Mouse (Mus musculus): Measurements from ENCODE around the gene Zc3h14. TPM values are rescaled to one million over a fixed set of nuclear protein-coding genes. Genes with fewer than 3 reads are reported as not detected.

Gene Zc3h14
- polyA plus RNA-seq, 1 experiment from 2014 or later = 85.7 TPM

DNA sequence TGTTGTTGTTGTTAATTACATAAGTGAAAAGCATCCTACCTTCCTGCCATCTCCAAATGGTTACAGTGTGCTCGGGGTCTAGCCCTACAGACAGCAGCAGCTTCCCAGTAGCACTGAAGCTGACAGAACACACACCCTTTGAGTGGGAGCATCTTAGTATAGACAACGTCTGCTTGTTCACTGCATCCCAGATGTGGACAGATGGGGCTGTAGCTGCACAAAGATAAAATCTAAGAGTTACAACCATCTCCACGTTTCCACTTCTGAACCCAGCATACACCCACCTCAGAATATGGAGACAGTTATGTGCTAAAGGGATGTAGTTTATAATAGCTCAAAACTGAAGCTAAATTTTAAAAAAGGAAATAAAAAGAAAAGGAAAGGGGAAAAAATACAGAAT is 55.5 kb downstream of the Zc3h14 start:
- Histone ChIP-seq H3K4me1 (replicated peaks) (no peaks in the 10 kb centered on the region), H3K4me3 (no peak overlapping the region), H3K27ac (no peak overlapping the region), H3K4me2 (no peak overlapping the region), H3K36me3 (peaks cover 2% of the 10 kb centered on the region; the same call in 1 of the 2 replicates), H3K9ac (no peak overlapping the region), H3K27me3 (no peaks in the 10 kb centered on the region), H3K9me3 (replicated peaks) (no peaks in the 10 kb centered on the region)
- 73% methylated on average over 3 of the region's 3 CpGs for WGBS
- ATAC-seq (replicated peaks; ENCODE audit: insufficient number of reproducible peaks, insufficient read depth, low FRiP score, low read depth) = no peak

DNA sequence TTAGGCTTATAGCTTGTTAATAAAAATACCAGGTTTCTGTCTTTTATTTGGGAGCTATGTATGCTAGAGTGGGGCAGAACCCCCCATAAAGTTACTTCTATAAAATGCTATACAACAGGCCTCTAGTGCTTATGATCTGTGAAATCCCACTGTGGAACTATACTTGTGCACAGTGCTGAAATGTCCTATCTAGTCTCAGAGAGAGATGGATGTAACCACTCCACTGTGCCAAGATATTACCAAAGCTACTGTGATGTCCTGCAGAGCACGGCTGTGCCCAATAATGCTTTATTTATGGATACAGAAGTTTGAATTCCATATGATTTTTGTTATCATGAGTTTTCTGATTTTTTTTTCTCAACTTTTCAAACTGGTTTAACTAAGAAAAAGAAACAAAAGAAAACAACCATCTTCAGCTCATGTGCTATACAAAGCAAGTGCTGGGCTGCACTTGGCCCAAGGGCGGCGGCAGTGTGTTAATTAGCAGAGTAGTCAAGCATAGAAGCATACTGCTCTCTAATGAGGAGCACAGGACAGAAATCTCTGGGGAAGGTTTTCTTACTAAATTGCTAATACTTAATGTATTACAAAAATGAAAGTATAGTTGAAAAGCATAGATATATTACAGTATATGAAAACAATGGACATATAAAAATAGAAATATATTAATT is 57.4 kb downstream of the Zc3h14 start:
- no peak overlapping the region for H3K9ac ChIP-seq
- H3K27me3 ChIP-seq = no peaks in the 10 kb centered on the region
- no peaks in the 10 kb centered on the region for H3K4me1 ChIP-seq (replicated peaks)
- H3K27ac ChIP-seq = no peak overlapping the region
- H3K4me3 ChIP-seq = no peak overlapping the region
- no peaks in the 10 kb centered on the region for H3K9me3 ChIP-seq (replicated peaks)
- no peak overlapping the region for H3K4me2 ChIP-seq
- no peaks in the 10 kb centered on the region; the same call in 1 of the 2 replicates for H3K36me3 ChIP-seq
- WGBS = 84% methylated on average over 3 of the region's 3 CpGs
- no peak for ATAC-seq (replicated peaks; ENCODE audit: insufficient number of reproducible peaks, insufficient read depth, low FRiP score, low read depth)

DNA sequence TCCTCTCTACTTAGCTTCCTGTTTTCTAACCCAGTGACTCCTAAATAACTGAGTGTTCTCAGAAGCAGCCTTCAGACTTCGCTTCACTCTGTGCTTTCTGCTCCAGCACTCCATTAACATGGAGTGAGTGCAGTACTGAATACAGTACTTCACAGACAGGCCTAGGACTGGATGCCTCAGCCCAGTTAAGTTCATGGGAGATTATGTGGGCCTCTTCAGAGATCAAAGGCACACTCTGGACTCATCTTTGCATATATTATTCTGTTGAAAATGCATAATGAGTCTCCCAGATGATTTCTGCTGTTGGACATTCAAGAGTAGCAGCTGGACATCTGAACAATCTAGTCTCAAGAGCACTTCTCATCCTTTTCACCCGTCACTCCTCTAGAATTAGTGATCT is 74.0 kb downstream of the Zc3h14 start:
- Histone ChIP-seq H3K36me3 (peaks cover 5% of the 10 kb centered on the region; the same call in 1 of the 2 replicates), H3K9ac (no peak overlapping the region), H3K4me3 (no peak overlapping the region), H3K27me3 (no peaks in the 10 kb centered on the region), H3K4me1 (replicated peaks) (no peaks in the 10 kb centered on the region), H3K27ac (no peak overlapping the region), H3K4me2 (no peak overlapping the region), H3K9me3 (replicated peaks) (no peaks in the 10 kb centered on the region)
- ATAC-seq (replicated peaks; ENCODE audit: insufficient number of reproducible peaks, insufficient read depth, low FRiP score, low read depth) = no peak
- 89% methylated on average over 2 of the region's 2 CpGs for WGBS

DNA sequence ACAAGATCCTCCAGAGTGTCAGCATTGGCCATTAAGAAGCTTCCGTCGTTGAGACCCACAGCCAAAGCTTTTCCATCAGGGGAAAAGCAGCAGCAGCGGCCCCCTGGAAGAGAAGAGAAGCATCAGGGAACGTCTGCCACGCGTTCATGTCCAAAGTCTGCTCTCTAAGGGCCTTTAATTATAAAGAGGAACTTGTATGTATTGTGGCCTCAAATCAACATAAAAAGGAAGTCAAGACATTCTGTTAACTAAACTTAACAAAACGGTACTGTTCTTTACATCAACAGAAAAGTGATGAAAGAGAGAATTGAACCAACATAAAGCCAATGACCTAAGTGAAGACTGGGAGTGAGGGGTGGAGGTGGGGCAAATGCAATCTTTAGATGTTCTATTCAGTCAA is 84.4 kb downstream of the Zc3h14 start:
- no peak for ATAC-seq (replicated peaks; ENCODE audit: insufficient number of reproducible peaks, insufficient read depth, low FRiP score, low read depth)
- 76% methylated on average over 7 of the region's 7 CpGs for WGBS

DNA sequence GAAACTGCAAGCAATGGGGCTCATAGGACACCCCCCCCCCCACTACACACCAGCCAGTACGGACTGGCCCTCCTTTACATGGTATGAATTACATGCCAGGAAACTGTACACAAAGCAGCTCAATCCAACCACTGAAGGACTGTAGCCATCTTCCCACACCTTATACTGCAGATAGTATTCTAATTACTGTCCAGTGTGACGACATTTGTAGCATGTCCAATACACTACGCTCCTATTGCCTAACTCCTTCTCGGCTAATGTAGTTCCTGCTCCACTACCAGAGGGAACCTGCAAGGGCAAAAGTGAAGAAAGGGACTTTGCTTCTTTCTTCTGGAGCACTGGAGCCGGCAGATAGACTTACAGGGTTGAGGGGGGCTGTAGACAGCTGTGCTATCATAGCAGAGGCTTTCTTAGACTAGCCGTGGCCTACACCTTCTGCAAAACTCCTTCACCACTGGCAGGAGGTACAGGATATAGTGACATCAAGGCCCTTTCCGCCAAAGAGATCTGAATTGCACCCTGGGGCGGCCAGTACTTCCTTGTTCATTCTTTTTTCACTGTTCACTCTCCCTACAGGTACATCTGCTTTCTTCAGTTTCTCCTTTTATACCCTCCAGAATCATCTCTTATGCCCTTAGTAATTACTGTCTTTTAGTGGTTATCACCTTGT is 86.3 kb downstream of the Zc3h14 start:
- Histone ChIP-seq H3K9ac (no peak overlapping the region), H3K4me3 (no peak overlapping the region), H3K27ac (no peak overlapping the region), H3K9me3 (replicated peaks) (no peaks in the 10 kb centered on the region), H3K36me3 (peaks cover 5% of the 10 kb centered on the region; the same call in 1 of the 2 replicates), H3K4me2 (no peak overlapping the region), H3K27me3 (no peaks in the 10 kb centered on the region), H3K4me1 (replicated peaks) (0 out of 2 replicates have a peak, but pooled peaks cover 2% of the 10 kb centered on the region)
- ATAC-seq (replicated peaks; ENCODE audit: insufficient number of reproducible peaks, insufficient read depth, low FRiP score, low read depth) = no peak
- WGBS = 78% methylated on average over 8 of the region's 8 CpGs

More for the DNA sequence above, 84.4 kb downstream of the Zc3h14 start:
- Histone ChIP-seq H3K9me3 (replicated peaks) (no peaks in the 10 kb centered on the region), H3K4me1 (replicated peaks) (0 out of 2 replicates have a peak, but pooled peaks cover 2% of the 10 kb centered on the region), H3K27me3 (no peaks in the 10 kb centered on the region), H3K27ac (no peak overlapping the region), H3K9ac (no peak overlapping the region), H3K4me2 (no peak overlapping the region), H3K4me3 (no peak overlapping the region), H3K36me3 (peaks cover 5% of the 10 kb centered on the region; the same call in 1 of the 2 replicates)

DNA sequence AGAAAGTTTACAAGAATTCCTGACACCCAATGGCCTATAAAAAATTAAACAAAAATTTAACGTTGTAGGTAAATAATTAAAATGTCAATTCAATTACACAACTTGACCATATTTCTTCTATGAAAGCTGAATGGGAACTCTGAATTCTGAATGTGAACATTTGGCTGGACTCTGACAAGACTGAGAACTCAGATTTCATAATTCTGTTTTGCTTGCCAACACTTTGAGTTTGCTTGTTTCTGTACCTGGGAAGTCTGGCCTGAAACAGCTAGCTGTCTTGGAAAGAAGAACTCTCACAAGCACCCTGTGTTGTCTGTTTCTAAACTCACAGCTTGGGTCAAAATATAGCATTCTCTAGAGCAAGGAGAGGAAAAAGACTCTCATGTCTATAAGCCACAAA is 87.1 kb downstream of the Zc3h14 start:
- ATAC-seq (replicated peaks; ENCODE audit: insufficient number of reproducible peaks, insufficient read depth, low FRiP score, low read depth) = no peak
- Histone ChIP-seq H3K27me3 (no peaks in the 10 kb centered on the region), H3K9me3 (replicated peaks) (no peaks in the 10 kb centered on the region), H3K9ac (no peak overlapping the region), H3K4me1 (replicated peaks) (0 out of 2 replicates have a peak, but pooled peaks cover 2% of the 10 kb centered on the region), H3K27ac (no peak overlapping the region), H3K4me3 (no peak overlapping the region), H3K36me3 (peaks cover 5% of the 10 kb centered on the region; the same call in 1 of the 2 replicates), H3K4me2 (no peak overlapping the region)
- WGBS = 67% methylated on average over 1 of the region's 1 CpGs

DNA sequence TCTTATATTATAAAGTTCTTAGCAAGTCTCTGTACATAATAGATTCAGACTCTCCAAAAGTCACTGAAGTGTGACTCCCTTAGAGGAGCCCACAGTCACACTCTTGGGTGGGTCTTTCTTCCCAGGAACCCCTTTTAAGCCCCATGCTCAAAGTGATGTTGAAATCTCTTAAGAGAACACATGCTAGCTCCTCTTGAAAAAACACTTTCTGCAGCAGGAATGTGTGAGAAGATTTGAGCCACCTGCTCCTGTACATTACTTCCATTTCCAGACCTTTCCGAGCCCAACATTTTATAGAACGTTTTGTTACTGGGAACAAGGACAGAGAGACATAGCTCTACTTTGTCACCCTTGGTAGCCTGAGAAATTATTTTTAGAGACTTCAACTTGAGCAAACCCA is 88.1 kb downstream of the Zc3h14 start:
- WGBS = 55% methylated on average over 2 of the region's 2 CpGs
- Histone ChIP-seq H3K4me2 (no peak overlapping the region), H3K36me3 (peaks cover 5% of the 10 kb centered on the region; the same call in 1 of the 2 replicates)

DNA sequence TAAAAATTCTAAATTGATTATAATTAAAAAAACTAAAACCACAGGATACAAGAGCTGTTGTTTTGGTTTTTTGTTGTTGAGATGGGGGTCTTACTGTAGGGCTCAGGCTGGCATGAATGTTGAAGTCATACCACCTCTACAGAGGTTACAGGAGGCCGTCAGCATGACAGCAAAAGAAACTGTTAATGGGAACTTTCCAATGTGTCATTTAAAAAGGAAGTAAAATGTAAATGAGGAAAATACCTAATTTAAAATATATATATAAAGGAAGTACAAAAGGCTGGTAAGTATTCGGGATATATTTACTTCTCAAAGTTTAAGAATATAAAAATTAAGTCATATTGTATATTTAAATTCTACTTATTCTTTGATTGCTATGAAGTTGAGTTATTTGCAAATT is 88.7 kb downstream of the Zc3h14 start:
- Histone ChIP-seq H3K9ac (no peak overlapping the region), H3K4me2 (no peak overlapping the region), H3K27ac (no peak overlapping the region), H3K36me3 (peaks cover 5% of the 10 kb centered on the region; the same call in 1 of the 2 replicates), H3K4me3 (no peak overlapping the region), H3K4me1 (replicated peaks) (0 out of 2 replicates have a peak, but pooled peaks cover 2% of the 10 kb centered on the region), H3K9me3 (replicated peaks) (no peaks in the 10 kb centered on the region), H3K27me3 (no peaks in the 10 kb centered on the region)
- ATAC-seq (replicated peaks; ENCODE audit: insufficient number of reproducible peaks, insufficient read depth, low FRiP score, low read depth) = no peak
- WGBS = 90% methylated on average over 2 of the region's 2 CpGs

More for the DNA sequence above, 88.1 kb downstream of the Zc3h14 start:
- ATAC-seq (replicated peaks; ENCODE audit: insufficient number of reproducible peaks, insufficient read depth, low FRiP score, low read depth) = no peak
- no peak overlapping the region for H3K9ac ChIP-seq
- no peak overlapping the region for H3K27ac ChIP-seq
- no peaks in the 10 kb centered on the region for H3K9me3 ChIP-seq (replicated peaks)
- no peaks in the 10 kb centered on the region for H3K27me3 ChIP-seq
- H3K4me1 ChIP-seq (replicated peaks) = 0 out of 2 replicates have a peak, but pooled peaks cover 2% of the 10 kb centered on the region
- no peak overlapping the region for H3K4me3 ChIP-seq

Other genes with a start within 250 kb of the Zc3h14 start
- 0.16 and 0.82 TPM in 2 replicates for gene Kcnk10, start 168.7 kb upstream of the Zc3h14 start, polyA plus RNA-seq (2015; fragmentation: Nextera tagmentation; extraction: Ambion mirVana)
- gene Spata7, start 118.8 kb upstream of the Zc3h14 start, polyA plus RNA-seq (2015; fragmentation: Nextera tagmentation; extraction: Ambion mirVana) = 10.6 and 10.9 TPM in 2 replicates
- gene Ptpn21, start 9.6 kb upstream of the Zc3h14 start, polyA plus RNA-seq (2015; fragmentation: Nextera tagmentation; extraction: Ambion mirVana) = 8.3 and 9.9 TPM in 2 replicates
- 4.8 and 6.9 TPM in 2 replicates for gene Eml5, start 154.5 kb downstream of the Zc3h14 start, polyA plus RNA-seq (2015; fragmentation: Nextera tagmentation; extraction: Ambion mirVana)
- 14.3 and 17.7 TPM in 2 replicates for gene Ttc8, start 173.6 kb downstream of the Zc3h14 start, polyA plus RNA-seq (2015; fragmentation: Nextera tagmentation; extraction: Ambion mirVana)

Data from heart, embryonic 15.5 days (tissue).